Mouse (Mus musculus): ENCODE measurements around the gene Gckr.
A peak's percentile ranks its signal among the peaks of the same experiment; 100 is the strongest.

Gckr gene

GRCm38 (mm10) chr5:31297047-31297757, at the start of gene Gckr:
Gene Gckr, plus strand, starts transcription at chr5:31297443.
- DNase-seq (ENCODE audit: extremely low spot score): no peak

- DNase-seq (ENCODE audit: extremely low spot score): no peak
Measured at GRCm38 (mm10) chr5:31250716-31251115, 46.5 kb upstream of the Gckr start.

GRCm38 (mm10) chr5:31251541-31252101, 45.6 kb upstream of the Gckr start, which contains the start of gene Krtcap3:
Gene Krtcap3, plus strand, starts transcription at chr5:31251691.
- peak; percentile 57 for DNase-seq (ENCODE audit: extremely low spot score)

GRCm38 (mm10) chr5:31252151-31252550, 45.1 kb upstream of the Gckr start:
- no peak for DNase-seq (ENCODE audit: extremely low spot score)

GRCm38 (mm10) chr5:31252795-31253545, 44.3 kb upstream of the Gckr start:
- peak; percentile 3 for DNase-seq (ENCODE audit: extremely low spot score)

- DNase-seq (ENCODE audit: extremely low spot score): no peak
Measured at GRCm38 (mm10) chr5:31253806-31254205, 43.4 kb upstream of the Gckr start.

- no peak for DNase-seq (ENCODE audit: extremely low spot score)
Measured at GRCm38 (mm10) chr5:31254452-31254851, 42.8 kb upstream of the Gckr start.

- DNase-seq (ENCODE audit: extremely low spot score): no peak
Measured at GRCm38 (mm10) chr5:31254901-31255300, 42.3 kb upstream of the Gckr start.

- no peak for DNase-seq (ENCODE audit: extremely low spot score)
Measured at GRCm38 (mm10) chr5:31255381-31255780, 41.9 kb upstream of the Gckr start.

GRCm38 (mm10) chr5:31255971-31256370, 41.3 kb upstream of the Gckr start:
- no peak for DNase-seq (ENCODE audit: extremely low spot score)

- no peak for DNase-seq (ENCODE audit: extremely low spot score)
Measured at GRCm38 (mm10) chr5:31257616-31258015, 39.6 kb upstream of the Gckr start.

GRCm38 (mm10) chr5:31266101-31266500, 31.1 kb upstream of the Gckr start:
- no peak for DNase-seq (ENCODE audit: extremely low spot score)

GRCm38 (mm10) chr5:31267686-31268085, 29.6 kb upstream of the Gckr start:
- DNase-seq (ENCODE audit: extremely low spot score): no peak

GRCm38 (mm10) chr5:31273018-31273417, 24.2 kb upstream of the Gckr start:
- DNase-seq (ENCODE audit: extremely low spot score): no peak

GRCm38 (mm10) chr5:31279245-31279988, 17.8 kb upstream of the Gckr start:
- DNase-seq (ENCODE audit: extremely low spot score): no peak

- no peak for DNase-seq (ENCODE audit: extremely low spot score)
Measured at GRCm38 (mm10) chr5:31288225-31288624, 9.0 kb upstream of the Gckr start.

- DNase-seq (ENCODE audit: extremely low spot score): no peak
Measured at GRCm38 (mm10) chr5:31288655-31289054, 8.6 kb upstream of the Gckr start.

GRCm38 (mm10) chr5:31289626-31290230, 7.5 kb upstream of the Gckr start:
- no peak for DNase-seq (ENCODE audit: extremely low spot score)

- peak; percentile 94 for DNase-seq (ENCODE audit: extremely low spot score)
Measured at GRCm38 (mm10) chr5:31290521-31291360, 6.5 kb upstream of the Gckr start, which contains the start of gene Ift172. Gene Ift172, minus strand, starts transcription at chr5:31291116.

GRCm38 (mm10) chr5:31291361-31291688, 5.9 kb upstream of the Gckr start:
- no peak for DNase-seq (ENCODE audit: extremely low spot score)
